ENCODE assay signal across 9 mouse cellular contexts in the genomic region with DNA sequence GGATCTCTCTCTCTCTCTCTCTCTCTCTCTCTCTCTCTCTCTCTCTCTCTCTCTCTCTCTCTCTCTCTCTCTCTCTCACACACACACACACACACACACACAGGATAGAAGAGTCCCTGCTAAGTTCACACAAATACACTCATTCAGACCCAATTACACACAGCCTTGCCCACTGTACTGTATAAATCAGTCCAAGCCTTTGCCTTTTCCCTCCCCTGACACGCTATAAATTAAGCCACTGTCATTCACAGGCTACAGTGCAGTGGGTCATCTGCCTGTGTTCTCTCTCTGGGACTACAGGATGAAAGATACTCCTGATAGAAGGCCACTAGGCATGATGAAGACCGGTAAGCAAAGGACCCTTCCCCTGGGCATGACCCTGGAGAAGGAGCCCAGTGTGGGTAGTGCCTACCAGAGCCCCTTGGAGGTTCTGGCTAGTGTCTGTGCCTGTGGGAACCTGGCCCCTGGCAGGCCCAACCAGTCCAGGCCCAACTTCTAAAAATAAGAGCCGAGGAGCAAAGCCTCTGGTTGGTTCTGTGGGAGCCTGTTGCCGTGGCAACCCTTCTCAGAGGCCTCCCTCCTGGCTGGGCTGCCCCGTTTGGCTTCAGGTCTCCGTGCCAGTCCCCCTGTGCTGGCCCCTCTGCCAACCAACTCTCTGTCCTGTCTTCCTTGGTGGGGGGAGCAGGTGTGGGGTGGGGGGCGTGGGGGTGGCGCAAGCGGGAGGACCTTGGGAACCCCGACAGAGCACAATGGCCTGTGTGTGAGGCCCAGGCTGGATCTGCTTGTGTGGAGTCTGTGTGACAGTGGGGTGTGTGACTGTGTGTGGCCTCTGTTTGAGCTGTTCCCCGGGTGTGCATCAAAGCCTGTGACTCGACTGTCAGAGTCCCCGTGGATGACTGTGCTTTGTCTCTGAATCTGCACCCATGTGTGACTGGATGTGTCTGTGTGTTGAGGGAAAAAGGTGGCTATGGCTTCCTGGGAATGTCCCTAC. TPM values are rescaled to one million over a fixed set of nuclear protein-coding genes. Genes with fewer than 3 reads are reported as not detected.
A peak's percentile ranks its signal among the peaks of the same experiment; 100 is the strongest.
DNase-seq lines count a peak whose midpoint lies in the region; ATAC-seq and TF ChIP-seq lines count a peak whose summit lies in the region.
"Had no signal": no experiment of that assay in that cellular context is flagged by ENCODE, and none has a peak within 500 bp of the region (broad histone marks: within the 10 kb centered on the region; RNA-seq: fewer than 3 reads in every experiment).

No protein-coding gene starts in this region.

- H3K27ac ChIP-seq in intestine, embryonic 14.5 days (ENCODE audit: low read depth) = no peak overlapping the region
- H3K27ac ChIP-seq in intestine, embryonic 16.5 days (ENCODE audit: low read length) = no peak overlapping the region
- no peak overlapping the region for H3K27ac ChIP-seq in embryonic facial prominence, embryonic 11.5 days (replicated peaks; ENCODE audit: low read depth, low read length)
- H3K27ac ChIP-seq in midbrain, postnatal 0 days (ENCODE audit: low read depth, low read length) = peak overlapping the region; percentile 52

- no peak overlapping the region for H3K9ac ChIP-seq in intestine, embryonic 14.5 days (ENCODE audit: low read length)
- no peak overlapping the region for H3K9ac ChIP-seq in intestine, embryonic 16.5 days (ENCODE audit: low read depth, low read length)
- H3K9ac ChIP-seq in embryonic facial prominence, embryonic 11.5 days (replicated peaks; ENCODE audit: low read length) = no peak overlapping the region
- H3K9ac ChIP-seq in midbrain, postnatal 0 days (replicated peaks; ENCODE audit: low read length, poor library complexity, severe bottlenecking) = 0 out of 2 replicates have a peak overlapping the region, but pooled peaks have one; percentile 0

- no peak overlapping the region for H3K4me3 ChIP-seq in intestine, embryonic 14.5 days (ENCODE audit: low read depth, low read length)
- H3K4me3 ChIP-seq in intestine, embryonic 16.5 days (ENCODE audit: low read length) = no peak overlapping the region
- H3K4me3 ChIP-seq in embryonic facial prominence, embryonic 11.5 days (ENCODE audit: low read depth, low read length) = no peak overlapping the region
- H3K4me3 ChIP-seq in midbrain, postnatal 0 days (ENCODE audit: low read depth, low read length) = no peak overlapping the region
- H3K4me3 ChIP-seq: myocyte had no signal

- no peaks in the 10 kb centered on the region; the same call in 1 of the 2 replicates for H3K27me3 ChIP-seq in intestine, embryonic 14.5 days (replicated peaks; ENCODE audit: control insufficient read depth, insufficient read depth, low read length)
- 0 out of 2 replicates have a peak, but pooled peaks cover 4% of the 10 kb centered on the region for H3K27me3 ChIP-seq in intestine, embryonic 16.5 days (replicated peaks; ENCODE audit: control insufficient read depth, insufficient read depth, low read length)
- H3K27me3 ChIP-seq in embryonic facial prominence, embryonic 11.5 days (ENCODE audit: control insufficient read depth, insufficient read depth, low read length) = no peaks in the 10 kb centered on the region
- no peaks in the 10 kb centered on the region for H3K27me3 ChIP-seq in midbrain, postnatal 0 days (ENCODE audit: insufficient read depth, low read length)

- H3K9me3 ChIP-seq in intestine, embryonic 14.5 days (ENCODE audit: control insufficient read depth, low read length) = no peaks in the 10 kb centered on the region
- H3K9me3 ChIP-seq in intestine, embryonic 16.5 days (ENCODE audit: control insufficient read depth, low read length) = no peaks in the 10 kb centered on the region
- no peaks in the 10 kb centered on the region for H3K9me3 ChIP-seq in embryonic facial prominence, embryonic 11.5 days (replicated peaks; ENCODE audit: control insufficient read depth, low read length)
- H3K9me3 ChIP-seq in midbrain, postnatal 0 days (ENCODE audit: low read length) = no peaks in the 10 kb centered on the region

- no peaks in the 10 kb centered on the region for H3K36me3 ChIP-seq in intestine, embryonic 14.5 days (ENCODE audit: control insufficient read depth, insufficient read depth, low read length)
- H3K36me3 ChIP-seq in intestine, embryonic 16.5 days (ENCODE audit: control insufficient read depth, insufficient read depth, low read length) = no peaks in the 10 kb centered on the region
- H3K36me3 ChIP-seq in embryonic facial prominence, embryonic 11.5 days (replicated peaks; ENCODE audit: control insufficient read depth, insufficient read depth, low read depth, low read length) = no peaks in the 10 kb centered on the region
- H3K36me3 ChIP-seq in midbrain, postnatal 0 days (ENCODE audit: insufficient read depth, low read length) = no peaks in the 10 kb centered on the region

- no peak for TF ChIP-seq CTCF in midbrain, postnatal 0 days (IDR thresholded peaks at IDR 0.05)

- no peaks in the 10 kb centered on the region for H3K4me1 ChIP-seq in intestine, embryonic 14.5 days (replicated peaks; ENCODE audit: control insufficient read depth, insufficient read depth, low read length)
- H3K4me1 ChIP-seq in intestine, embryonic 16.5 days (ENCODE audit: control insufficient read depth, insufficient read depth, low read length) = peaks cover 4% of the 10 kb centered on the region; the same call in 1 of the 2 replicates
- H3K4me1 ChIP-seq in embryonic facial prominence, embryonic 11.5 days (ENCODE audit: control insufficient read depth, insufficient read depth, low read length) = no peaks in the 10 kb centered on the region; the same call in 1 of the 2 replicates
- peaks cover 20% of the 10 kb centered on the region for H3K4me1 ChIP-seq in midbrain, postnatal 0 days (ENCODE audit: insufficient read depth, low read length)

- 41% methylated on average over 13 of the region's 13 CpGs for WGBS in intestine, embryonic 14.5 days
- 37% methylated on average over 13 of the region's 13 CpGs for WGBS in intestine, embryonic 16.5 days
- 48% methylated on average over 13 of the region's 13 CpGs for WGBS in embryonic facial prominence, embryonic 11.5 days
- WGBS in midbrain, postnatal 0 days = 11% methylated on average over 13 of the region's 13 CpGs

- DNase-seq in intestine, embryonic 14.5 days (ENCODE audit: low spot score) = no peak
- DNase-seq in embryonic facial prominence, embryonic 11.5 days (ENCODE audit: low spot score) = peak; percentile 60
- DNase-seq in layer of hippocampus, adult 8-10 months (ENCODE audit: low spot score in 2 of 2) = peak; percentile 76 to 78
- peak; percentile 93 for DNase-seq in midbrain, postnatal 0 days (ENCODE audit: low spot score)
- no peak for DNase-seq in thymus, postnatal 0 days (ENCODE audit: low spot score)

- H3K4me2 ChIP-seq in intestine, embryonic 14.5 days (ENCODE audit: low read length) = no peak overlapping the region
- H3K4me2 ChIP-seq in intestine, embryonic 16.5 days (ENCODE audit: low read depth, low read length) = no peak overlapping the region
- no peak overlapping the region for H3K4me2 ChIP-seq in embryonic facial prominence, embryonic 11.5 days (ENCODE audit: low read depth, low read length)
- peak overlapping the region; percentile 33 for H3K4me2 ChIP-seq in midbrain, postnatal 0 days (ENCODE audit: low read depth, low read length, poor library complexity, severe bottlenecking)

- ATAC-seq in intestine, embryonic 14.5 days (replicated peaks; ENCODE audit: low FRiP score, low TSS enrichment, low read depth) = 0 out of 2 replicates have a peak, but pooled peaks have one; percentile 43
- no peak for ATAC-seq in intestine, embryonic 16.5 days
- peak; percentile 36 for ATAC-seq in embryonic facial prominence, embryonic 11.5 days (replicated peaks; ENCODE audit: insufficient number of reproducible peaks, low FRiP score, low TSS enrichment, low read depth)
- peak; percentile 85 for ATAC-seq in midbrain, postnatal 0 days (ENCODE audit: low FRiP score)
- ATAC-seq in activated CD4-positive, CD25-positive, alpha-beta regulatory T cell, adult 4 months = no peak
- ATAC-seq in granulocyte monocyte progenitor cell, adult 5-6 weeks (replicated peaks; ENCODE audit: poor library complexity, severe bottlenecking) = no peak

RNA-seq across cellular contexts. Expression of gene Adgrb2, which starts 17.4 kb away (rescaled TPM):
- polyA plus RNA-seq in intestine, embryonic 14.5 days (2014; fragmentation: Nextera tagmentation; extraction: Ambion mirVana) = 2.7 and 2.9 TPM in 2 replicates
- polyA plus RNA-seq in intestine, embryonic 16.5 days (2015; fragmentation: Nextera tagmentation; extraction: Ambion mirVana) = 0.99 and 1.0 TPM in 2 replicates
- 2.1 and 2.2 TPM in 2 replicates for polyA plus RNA-seq in embryonic facial prominence, embryonic 11.5 days (2014; fragmentation: Nextera tagmentation; extraction: Ambion mirVana)
- 100 to 1,000 TPM; 433 to 519 (median 493) TPM for total RNA-seq in layer of hippocampus, adult 8-10 months (2022)
- total RNA-seq in midbrain, postnatal 0 days (2014; rRNA removed) = 293 and 312 TPM in 2 replicates
- 17.4 and 17.9 TPM in 2 replicates for polyA plus RNA-seq in midbrain, postnatal 0 days (2015; fragmentation: Nextera tagmentation; extraction: Ambion mirVana)
- polyA plus RNA-seq in thymus, postnatal 0 days (2015; fragmentation: Nextera tagmentation; extraction: Ambion mirVana) = 0.17 and 0.36 TPM in 2 replicates
- 1 to 10 TPM in 1 of 2 experiments, not detected in 1; 1.4 TPM for polyA plus RNA-seq in activated CD4-positive, CD25-positive, alpha-beta regulatory T cell, adult 4 months (2017; shearing (Covaris generic))
- not detected in 2 replicates for total RNA-seq in granulocyte monocyte progenitor cell, adult 5-6 weeks (2014; fragmentation: Nextera tagmentation)
- 0.13 TPM in 1 of 2 replicates, not detected in the other for total RNA-seq in granulocyte monocyte progenitor cell, adult 5-6 weeks (2017)

RNA-seq across cellular contexts. Expression of gene Spocd1, which starts 38.3 kb away (rescaled TPM):
- 0.15 TPM in 1 of 2 replicates, not detected in the other for polyA plus RNA-seq in intestine, embryonic 14.5 days (2014; fragmentation: Nextera tagmentation; extraction: Ambion mirVana)
- 0.04 TPM in 1 of 2 replicates, not detected in the other for polyA plus RNA-seq in intestine, embryonic 16.5 days (2015; fragmentation: Nextera tagmentation; extraction: Ambion mirVana)
- polyA plus RNA-seq in embryonic facial prominence, embryonic 11.5 days (2014; fragmentation: Nextera tagmentation; extraction: Ambion mirVana) = not detected in 2 replicates
- total RNA-seq in layer of hippocampus, adult 8-10 months (2022) = under 1 TPM; 0.14 to 0.68 (median 0.56) TPM
- not detected in 2 replicates for total RNA-seq in midbrain, postnatal 0 days (2014; rRNA removed)
- 0.09 and 0.27 TPM in 2 replicates for polyA plus RNA-seq in midbrain, postnatal 0 days (2015; fragmentation: Nextera tagmentation; extraction: Ambion mirVana)
- polyA plus RNA-seq in thymus, postnatal 0 days (2015; fragmentation: Nextera tagmentation; extraction: Ambion mirVana) = 0.05 and 0.06 TPM in 2 replicates
- polyA plus RNA-seq in activated CD4-positive, CD25-positive, alpha-beta regulatory T cell, adult 4 months (2017; shearing (Covaris generic)) = not detected
- 1.4 TPM in 1 of 2 replicates, not detected in the other for total RNA-seq in granulocyte monocyte progenitor cell, adult 5-6 weeks (2014; fragmentation: Nextera tagmentation)
- not detected in 2 replicates for total RNA-seq in granulocyte monocyte progenitor cell, adult 5-6 weeks (2017)
- polyA plus RNA-seq: myocyte had no signal

Comparison
In these comparisons a context has a peak if more than half of its experiments do, and no peak if none do; other contexts are left out.
1. ATAC-seq: peak in intestine, embryonic 14.5 days (single experiment), embryonic facial prominence, embryonic 11.5 days (single experiment) and midbrain, postnatal 0 days (single experiment); none in intestine, embryonic 16.5 days (single experiment), activated CD4-positive, CD25-positive, alpha-beta regulatory T cell, adult 4 months (single experiment) and granulocyte monocyte progenitor cell, adult 5-6 weeks (single experiment).
2. DNase-seq: peak in embryonic facial prominence, embryonic 11.5 days (single experiment), layer of hippocampus, adult 8-10 months (2 of 2) and midbrain, postnatal 0 days (single experiment); none in intestine, embryonic 14.5 days (single experiment) and thymus, postnatal 0 days (single experiment).